Mouse (Mus musculus) heart, adult 9 months (tissue): ENCODE results near the gene Fam71e1.

Source experiments
- DNase-seq, 2 experiments: peaks; one replicate each; pipeline ENCODE4 v3.0.0; 2022; ENCODE audit warnings: low spot score in 2 of 2

Gene Fam71e1

GRCm38 (mm10) chr7:44497361-44498055 lies 1.1 kb downstream of the Fam71e1 start:
- DNase-seq, result no peak

GRCm38 (mm10) chr7:44498922-44499321 lies 2.5 kb downstream of the Fam71e1 start:
- DNase-seq, result no peak

GRCm38 (mm10) chr7:44500046-44500445 lies 3.7 kb downstream of the Fam71e1 start:
- DNase-seq, result no peak

- peak in 1 of 2 experiments; percentile 24 for DNase-seq
Measured at GRCm38 (mm10) chr7:44501563-44502115, 5.3 kb downstream of the Fam71e1 start.

GRCm38 (mm10) chr7:44507491-44507890 lies 11.1 kb downstream of the Fam71e1 start:
- no peak for DNase-seq

- DNase-seq, result no peak
Measured at GRCm38 (mm10) chr7:44519240-44519913, 23.0 kb downstream of the Fam71e1 start.

GRCm38 (mm10) chr7:44520990-44521389 lies 24.6 kb downstream of the Fam71e1 start:
- DNase-seq, result no peak

- peak in 1 of 2 experiments; percentile 24 for DNase-seq
Measured at GRCm38 (mm10) chr7:44521710-44522109, 25.3 kb downstream of the Fam71e1 start.

- DNase-seq, result no peak
Measured at GRCm38 (mm10) chr7:44523056-44523455, 26.7 kb downstream of the Fam71e1 start.

- DNase-seq, result peak; percentile 35 to 42
Measured at GRCm38 (mm10) chr7:44524502-44524901, 28.1 kb downstream of the Fam71e1 start, which contains the start of gene Mybpc2. Gene Mybpc2, minus strand, starts transcription at chr7:44524656.

- DNase-seq, result peak; percentile 83 to 88
Measured at GRCm38 (mm10) chr7:44525126-44525832, 28.9 kb downstream of the Fam71e1 start.

- DNase-seq, result no peak
Measured at GRCm38 (mm10) chr7:44526414-44527154, 30.2 kb downstream of the Fam71e1 start.

- peak; percentile 47 to 72 for DNase-seq
Measured at GRCm38 (mm10) chr7:44527483-44528398, 31.4 kb downstream of the Fam71e1 start.

- DNase-seq, result no peak
Measured at GRCm38 (mm10) chr7:44529518-44529917, 33.1 kb downstream of the Fam71e1 start.

- no peak for DNase-seq
Measured at GRCm38 (mm10) chr7:44530507-44530906, 34.1 kb downstream of the Fam71e1 start.

- no peak for DNase-seq
Measured at GRCm38 (mm10) chr7:44531207-44531606, 34.8 kb downstream of the Fam71e1 start.

- no peak for DNase-seq
Measured at GRCm38 (mm10) chr7:44531946-44532732, 35.8 kb downstream of the Fam71e1 start, which contains the start of gene Spib. Gene Spib, minus strand, starts transcription at chr7:44532071.

GRCm38 (mm10) chr7:44532918-44533745 lies 36.8 kb downstream of the Fam71e1 start:
- no peak for DNase-seq

- no peak for DNase-seq
Measured at GRCm38 (mm10) chr7:44533746-44534045, 37.3 kb downstream of the Fam71e1 start.
